Mouse (Mus musculus): ENCODE data around the gene Hsph1.

DNA sequence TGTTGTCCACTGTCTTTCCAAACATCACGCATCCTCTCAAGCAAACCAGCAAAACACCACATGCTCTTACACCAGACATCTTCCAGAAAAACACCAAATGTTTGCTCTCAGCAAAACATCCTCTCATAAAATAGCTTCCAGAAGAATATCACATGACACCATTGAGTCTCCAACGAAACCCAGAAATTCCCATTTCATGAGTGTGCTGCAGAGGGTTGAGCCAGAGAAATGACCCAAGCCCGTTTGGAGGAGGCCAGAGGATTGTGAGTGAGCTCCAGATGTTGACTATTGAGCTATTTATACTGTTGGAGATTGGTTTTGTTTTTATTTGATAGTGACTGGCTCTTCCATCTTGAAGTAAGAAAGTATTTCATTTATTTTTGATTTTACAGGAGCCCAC is 32.9 kb downstream of the Hsph1 start:
- TF ChIP-seq GATA1 (IDR thresholded peaks at IDR 0.05; ENCODE audit: low read length) (no peak), TAL1 (IDR thresholded peaks at IDR 0.05; ENCODE audit: low read length) (no peak)

Measured in erythroblast, embryonic 14.5 days (primary cell).